Mouse (Mus musculus): Measurements from ENCODE around the gene Dusp14.

Gene Dusp14

GRCm38 (mm10) chr11:84027231-84027630 lies 41.8 kb downstream of the Dusp14 start:
- in situ Hi-C loops (cut with MboI; ENCODE audit: low sequenced_read_pairs) = no loop called here

- in situ Hi-C loops (cut with MboI; ENCODE audit: low sequenced_read_pairs) = no loop called here
Measured at GRCm38 (mm10) chr11:84016810-84017508, 52.1 kb downstream of the Dusp14 start.

GRCm38 (mm10) chr11:84016147-84016809 lies 52.8 kb downstream of the Dusp14 start:
- in situ Hi-C loops (cut with MboI; ENCODE audit: low sequenced_read_pairs) = no loop called here

- in situ Hi-C loops (cut with MboI; ENCODE audit: low sequenced_read_pairs) = no loop called here
Measured at GRCm38 (mm10) chr11:84013105-84013504, 56.0 kb downstream of the Dusp14 start.

GRCm38 (mm10) chr11:84011576-84011975 lies 57.5 kb downstream of the Dusp14 start:
- in situ Hi-C loops (cut with MboI; ENCODE audit: low sequenced_read_pairs) = no loop called here

- in situ Hi-C loops (cut with MboI; ENCODE audit: low sequenced_read_pairs) = no loop called here
Measured at GRCm38 (mm10) chr11:84011050-84011449, 58.0 kb downstream of the Dusp14 start.

GRCm38 (mm10) chr11:84010411-84010810 lies 58.6 kb downstream of the Dusp14 start:
- in situ Hi-C loops (cut with MboI; ENCODE audit: low sequenced_read_pairs) = no loop called here

- in situ Hi-C loops (cut with MboI; ENCODE audit: low sequenced_read_pairs) = no loop called here
Measured at GRCm38 (mm10) chr11:84009001-84009400, 60.1 kb downstream of the Dusp14 start.

GRCm38 (mm10) chr11:84003986-84004385 lies 65.1 kb downstream of the Dusp14 start:
- in situ Hi-C loops (cut with MboI; ENCODE audit: low sequenced_read_pairs) = no loop called here

GRCm38 (mm10) chr11:84001257-84001656 lies 67.8 kb downstream of the Dusp14 start:
- in situ Hi-C loops (cut with MboI; ENCODE audit: low sequenced_read_pairs) = no loop called here

- in situ Hi-C loops (cut with MboI; ENCODE audit: low sequenced_read_pairs) = no loop called here
Measured at GRCm38 (mm10) chr11:83999411-83999915, 69.6 kb downstream of the Dusp14 start.

- in situ Hi-C loops (cut with MboI; ENCODE audit: low sequenced_read_pairs) = no loop called here
Measured at GRCm38 (mm10) chr11:83998993-83999392, 70.1 kb downstream of the Dusp14 start.

Measured in CH12F3 (cell line).